Comparison of ENCODE assay signal across 8 mouse cellular contexts in the genomic region with DNA sequence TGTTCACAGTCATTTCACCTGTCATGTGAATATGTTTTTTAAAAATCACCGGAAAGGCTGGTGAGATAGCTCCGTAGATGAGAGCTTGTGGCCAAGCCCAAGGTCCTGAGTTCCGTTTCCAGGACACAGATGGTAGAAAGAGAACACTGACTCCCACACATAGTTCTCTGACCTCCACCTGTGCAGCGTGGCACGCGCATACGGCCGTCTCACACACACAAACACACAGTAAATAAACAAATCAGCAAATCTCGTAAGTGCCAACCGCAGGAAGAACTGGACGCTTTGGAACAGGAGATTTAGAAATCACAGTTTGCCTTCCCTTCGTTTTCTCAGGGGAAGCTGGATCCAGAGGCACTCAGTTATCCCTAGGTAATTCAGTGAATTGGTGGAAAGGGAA. TPM values are rescaled to one million over a fixed set of nuclear protein-coding genes. Genes with fewer than 3 reads are reported as not detected.
DNase-seq lines count a peak whose midpoint lies in the region; ATAC-seq lines count a peak whose summit lies in the region.

No protein-coding gene starts in this region.

- peak overlapping the region; percentile 91 for H3K27ac ChIP-seq in heart, embryonic 13.5 days (replicated peaks)
- peak overlapping the region; percentile 35 for H3K27ac ChIP-seq in brown adipose tissue, adult 24 weeks (replicated peaks; ENCODE audit: low read depth, low read length)
- H3K27ac ChIP-seq in hindbrain, embryonic 10.5 days, result peak overlapping the region; percentile 96
- peak overlapping the region; percentile 96 for H3K27ac ChIP-seq in midbrain, embryonic 10.5 days (replicated peaks)

- peaks cover 71% of the 10 kb centered on the region for H3K4me1 ChIP-seq in heart, embryonic 13.5 days
- peaks cover 8% of the 10 kb centered on the region for H3K4me1 ChIP-seq in brown adipose tissue, adult 24 weeks (ENCODE audit: control insufficient read depth, insufficient read depth, insufficient read length, low read length)
- peaks cover 74% of the 10 kb centered on the region for H3K4me1 ChIP-seq in hindbrain, embryonic 10.5 days (replicated peaks)
- peaks cover 72% of the 10 kb centered on the region for H3K4me1 ChIP-seq in midbrain, embryonic 10.5 days

- H3K4me2 ChIP-seq in heart, embryonic 13.5 days, result peak overlapping the region; percentile 72

- peak overlapping the region; percentile 77 for H3K9ac ChIP-seq in heart, embryonic 13.5 days

- no peaks in the 10 kb centered on the region; the same call in 1 of the 2 replicates for H3K36me3 ChIP-seq in heart, embryonic 13.5 days
- no peaks in the 10 kb centered on the region for H3K36me3 ChIP-seq in hindbrain, embryonic 10.5 days
- H3K36me3 ChIP-seq in midbrain, embryonic 10.5 days, result no peaks in the 10 kb centered on the region

- peak overlapping the region; percentile 59 for H3K4me3 ChIP-seq in heart, embryonic 13.5 days
- peak overlapping the region; percentile 75 for H3K4me3 ChIP-seq in brown adipose tissue, adult 24 weeks (ENCODE audit: insufficient read depth, low read depth, low read length)
- H3K4me3 ChIP-seq in hindbrain, embryonic 10.5 days, result peak overlapping the region; percentile 63
- H3K4me3 ChIP-seq in midbrain, embryonic 10.5 days, result peak overlapping the region; percentile 61

- H3K9me3 ChIP-seq in heart, embryonic 13.5 days, result no peaks in the 10 kb centered on the region
- H3K9me3 ChIP-seq in hindbrain, embryonic 10.5 days, result no peaks in the 10 kb centered on the region
- no peaks in the 10 kb centered on the region for H3K9me3 ChIP-seq in midbrain, embryonic 10.5 days (replicated peaks)

- H3K27me3 ChIP-seq in heart, embryonic 13.5 days (replicated peaks), result peaks cover 32% of the 10 kb centered on the region
- 0 out of 2 replicates have a peak, but pooled peaks cover 4% of the 10 kb centered on the region for H3K27me3 ChIP-seq in hindbrain, embryonic 10.5 days (ENCODE audit: insufficient read depth, poor library complexity, severe bottlenecking)
- H3K27me3 ChIP-seq in midbrain, embryonic 10.5 days (ENCODE audit: low read depth, poor library complexity, severe bottlenecking), result peaks cover 33% of the 10 kb centered on the region

- WGBS in heart, embryonic 13.5 days, result 71% methylated on average over 12 of the region's 12 CpGs
- 56% methylated on average over 12 of the region's 12 CpGs for WGBS in hindbrain, embryonic 10.5 days
- WGBS in midbrain, embryonic 10.5 days, result 40% methylated on average over 12 of the region's 12 CpGs

- intact Hi-C loops in heart, postnatal 36 days (cut with DNase I), result loop anchor here (2.0 kb wide), 1 partner anchor 29 kb away; no protein-coding TSS in a partner anchor

- ATAC-seq in heart, embryonic 13.5 days (ENCODE audit: extremely low read depth, insufficient number of reproducible peaks, low FRiP score, low TSS enrichment), result no peak

- no peak for DNase-seq in heart, postnatal 36 days
- DNase-seq in hindbrain, embryonic 10.5 days (ENCODE audit: low spot score), result no peak
- no peak for DNase-seq in midbrain, embryonic 10.5 days (ENCODE audit: low spot score)
- no peak for DNase-seq in gastrocnemius, postnatal 10 days
- no peak for DNase-seq in spleen, adult 12 weeks (ENCODE audit: low spot score)
- DNase-seq in adrenal gland, adult (ENCODE audit: inconsistent age in 2 of 2, low spot score in 1 of 2), result no peak

RNA-seq across cellular contexts. Expression of gene Sema4b, which starts 0.9 kb away (rescaled TPM):
- polyA plus RNA-seq in heart, embryonic 13.5 days (2015; fragmentation: Nextera tagmentation; extraction: Ambion mirVana), result 9.9 and 11.3 TPM in 2 replicates
- total RNA-seq in heart, postnatal 36 days (2021), result 10 to 100 TPM; 12.1 to 12.4 TPM
- 13.1 and 15.1 TPM in 2 replicates for polyA plus RNA-seq in brown adipose tissue, adult 24 weeks (2012; ENCODE audit: insufficient read depth, insufficient read length, missing spikeins)
- 14.0 and 17.5 TPM in 2 replicates for polyA plus RNA-seq in hindbrain, embryonic 10.5 days (2016; fragmentation: Nextera tagmentation; extraction: Ambion mirVana)
- polyA plus RNA-seq in midbrain, embryonic 10.5 days (2016; fragmentation: Nextera tagmentation; extraction: Ambion mirVana), result 12.6 and 16.5 TPM in 2 replicates
- 1 to 10 TPM; 2.9 to 4.2 TPM for total RNA-seq in gastrocnemius, postnatal 10 days (2021)

RNA-seq across cellular contexts. Expression of gene Cib1, which starts 45.1 kb away (rescaled TPM):
- polyA plus RNA-seq in heart, embryonic 13.5 days (2015; fragmentation: Nextera tagmentation; extraction: Ambion mirVana), result 54.2 and 57.9 TPM in 2 replicates
- total RNA-seq in heart, postnatal 36 days (2021), result 10 to 100 TPM; 15.6 to 16.3 TPM
- 56.7 and 63.4 TPM in 2 replicates for polyA plus RNA-seq in brown adipose tissue, adult 24 weeks (2012; ENCODE audit: insufficient read depth, insufficient read length, missing spikeins)
- 74.8 and 79.6 TPM in 2 replicates for polyA plus RNA-seq in hindbrain, embryonic 10.5 days (2016; fragmentation: Nextera tagmentation; extraction: Ambion mirVana)
- 63.3 and 77.6 TPM in 2 replicates for polyA plus RNA-seq in midbrain, embryonic 10.5 days (2016; fragmentation: Nextera tagmentation; extraction: Ambion mirVana)
- 10 to 100 TPM; 10.7 to 12.5 TPM for total RNA-seq in gastrocnemius, postnatal 10 days (2021)

RNA-seq across cellular contexts. Expression of gene Gdpgp1, which starts 45.2 kb away (rescaled TPM):
- polyA plus RNA-seq in heart, embryonic 13.5 days (2015; fragmentation: Nextera tagmentation; extraction: Ambion mirVana), result 3.3 and 3.7 TPM in 2 replicates
- 1 to 10 TPM; 1.5 to 1.8 TPM for total RNA-seq in heart, postnatal 36 days (2021)
- polyA plus RNA-seq in brown adipose tissue, adult 24 weeks (2012; ENCODE audit: insufficient read depth, insufficient read length, missing spikeins), result 0.71 and 2.9 TPM in 2 replicates
- 6.2 and 6.5 TPM in 2 replicates for polyA plus RNA-seq in hindbrain, embryonic 10.5 days (2016; fragmentation: Nextera tagmentation; extraction: Ambion mirVana)
- 5.6 and 6.3 TPM in 2 replicates for polyA plus RNA-seq in midbrain, embryonic 10.5 days (2016; fragmentation: Nextera tagmentation; extraction: Ambion mirVana)
- 1 to 10 TPM; 1.8 to 2.1 TPM for total RNA-seq in gastrocnemius, postnatal 10 days (2021)

RNA-seq across cellular contexts. Expression of gene Ttll13, which starts 58.7 kb away (rescaled TPM):
- 0.62 and 0.82 TPM in 2 replicates for polyA plus RNA-seq in heart, embryonic 13.5 days (2015; fragmentation: Nextera tagmentation; extraction: Ambion mirVana)
- under 1 TPM; 0.14 to 0.53 TPM for total RNA-seq in heart, postnatal 36 days (2021)
- polyA plus RNA-seq in brown adipose tissue, adult 24 weeks (2012; ENCODE audit: insufficient read depth, insufficient read length, missing spikeins), result not detected in 2 replicates
- 0.70 and 0.98 TPM in 2 replicates for polyA plus RNA-seq in hindbrain, embryonic 10.5 days (2016; fragmentation: Nextera tagmentation; extraction: Ambion mirVana)
- 0.68 and 0.94 TPM in 2 replicates for polyA plus RNA-seq in midbrain, embryonic 10.5 days (2016; fragmentation: Nextera tagmentation; extraction: Ambion mirVana)
- under 1 TPM; 0.14 to 0.20 TPM for total RNA-seq in gastrocnemius, postnatal 10 days (2021)

Comparison
In these comparisons a context has a peak if more than half of its experiments do, and no peak if none do; other contexts are left out.
1. H3K27ac ChIP-seq: peak in every context shown above with its lines; median percentile 96 in hindbrain, embryonic 10.5 days; 96 in midbrain, embryonic 10.5 days; 91 in heart, embryonic 13.5 days; 35 in brown adipose tissue, adult 24 weeks.